27 mouse cellular contexts compared by ENCODE assay signal in genomic region chr9:71475536-71475935, GRCm38 (mm10). TPM values are rescaled to one million over a fixed set of nuclear protein-coding genes. Genes with fewer than 3 reads are reported as not detected.
A peak's percentile ranks its signal among the peaks of the same experiment; 100 is the strongest.
DNase-seq lines count a peak whose midpoint lies in the region; ATAC-seq lines count a peak whose summit lies in the region.
"Had no signal": no experiment of that assay in that cellular context is flagged by ENCODE, and none has a peak within 500 bp of the region (broad histone marks: within the 10 kb centered on the region; RNA-seq: fewer than 3 reads in every experiment).

No protein-coding gene starts in this region.

- no peaks in the 10 kb centered on the region for H3K4me1 ChIP-seq in midbrain, embryonic 11.5 days (ENCODE audit: control insufficient read depth, insufficient read depth, low read length)
- no peaks in the 10 kb centered on the region for H3K4me1 ChIP-seq in midbrain, embryonic 16.5 days (ENCODE audit: control insufficient read depth, insufficient read depth, low read length)
- H3K4me1 ChIP-seq in forebrain, embryonic 15.5 days: no peaks in the 10 kb centered on the region
- H3K4me1 ChIP-seq: embryonic facial prominence, embryonic 13.5 days; embryonic facial prominence, embryonic 15.5 days; forebrain, embryonic 10.5 days; forebrain, embryonic 12.5 days had no signal

- no peak for ATAC-seq in midbrain, embryonic 11.5 days (ENCODE audit: low FRiP score)
- ATAC-seq in midbrain, embryonic 16.5 days: no peak
- ATAC-seq in forebrain, embryonic 15.5 days (replicated peaks): no peak
- ATAC-seq: CD4-positive, CD25-positive, alpha-beta regulatory T cell, adult 4 months; forebrain, embryonic 14.5 days; forebrain, postnatal 0 days; Patski had no signal

- H3K9ac ChIP-seq in midbrain, embryonic 11.5 days (ENCODE audit: low read length): no peak overlapping the region
- no peak overlapping the region for H3K9ac ChIP-seq in midbrain, embryonic 16.5 days (ENCODE audit: low read depth, low read length)
- no peak overlapping the region for H3K9ac ChIP-seq in forebrain, embryonic 15.5 days (replicated peaks)
- H3K9ac ChIP-seq: embryonic facial prominence, embryonic 13.5 days; embryonic facial prominence, embryonic 15.5 days; forebrain, embryonic 12.5 days; forebrain, postnatal 0 days had no signal

- no peaks in the 10 kb centered on the region for H3K9me3 ChIP-seq in midbrain, embryonic 11.5 days (ENCODE audit: control insufficient read depth, low read length)
- H3K9me3 ChIP-seq in midbrain, embryonic 16.5 days (replicated peaks; ENCODE audit: control insufficient read depth, low read length, poor library complexity, severe bottlenecking): no peaks in the 10 kb centered on the region; the same call in 1 of the 2 replicates
- no peaks in the 10 kb centered on the region for H3K9me3 ChIP-seq in forebrain, embryonic 15.5 days
- H3K9me3 ChIP-seq: embryonic facial prominence, embryonic 13.5 days; embryonic facial prominence, embryonic 15.5 days; forebrain, embryonic 12.5 days; G1E had no signal

- no peaks in the 10 kb centered on the region for H3K27me3 ChIP-seq in midbrain, embryonic 11.5 days (ENCODE audit: control insufficient read depth, insufficient read depth, low read length)
- H3K27me3 ChIP-seq in midbrain, embryonic 16.5 days (ENCODE audit: control insufficient read depth, insufficient read depth, low read depth, low read length): no peaks in the 10 kb centered on the region
- H3K27me3 ChIP-seq in forebrain, embryonic 15.5 days: no peaks in the 10 kb centered on the region
- H3K27me3 ChIP-seq: CH12.LX; embryonic facial prominence, embryonic 13.5 days; embryonic facial prominence, embryonic 15.5 days; forebrain, embryonic 12.5 days; Patski had no signal

- H3K36me3 ChIP-seq in midbrain, embryonic 11.5 days (ENCODE audit: control insufficient read depth, insufficient read depth, low read length): peaks cover 44% of the 10 kb centered on the region
- H3K36me3 ChIP-seq in midbrain, embryonic 16.5 days (ENCODE audit: control insufficient read depth, insufficient read depth, low read length): peaks cover 44% of the 10 kb centered on the region
- peaks cover 56% of the 10 kb centered on the region for H3K36me3 ChIP-seq in forebrain, embryonic 15.5 days

- WGBS in midbrain, embryonic 11.5 days: 95% methylated on average over 4 of the region's 4 CpGs
- 97% methylated on average over 4 of the region's 4 CpGs for WGBS in midbrain, embryonic 16.5 days
- 93% methylated on average over 4 of the region's 4 CpGs for WGBS in forebrain, embryonic 15.5 days

- peak; percentile 61 for DNase-seq in heart, adult 11 months
- no peak for DNase-seq in heart, adult 9 months (ENCODE audit: low spot score in 2 of 2)
- peak; percentile 82 for DNase-seq in midbrain, embryonic 11.5 days (ENCODE audit: low spot score, missing footprints)
- DNase-seq: adrenal gland, adult 2 months; adrenal gland, postnatal 10 days; adrenal gland, postnatal 25 days; B cell, adult 2 months; cerebellum, adult 11 months; cerebellum, adult 18-20 months; cerebellum, adult 8-10 months; cerebellum, adult 9-11 months; cerebellum, postnatal 14 days; cerebellum, postnatal 36 days; embryo, embryonic 11 days; forebrain, postnatal 0 days had no signal

- H3K27ac ChIP-seq in midbrain, embryonic 11.5 days (ENCODE audit: low read depth, low read length): no peak overlapping the region
- H3K27ac ChIP-seq in midbrain, embryonic 16.5 days (ENCODE audit: low read length): no peak overlapping the region
- no peak overlapping the region for H3K27ac ChIP-seq in forebrain, embryonic 15.5 days (replicated peaks)
- H3K27ac ChIP-seq: embryonic facial prominence, embryonic 13.5 days; embryonic facial prominence, embryonic 15.5 days; forebrain, embryonic 10.5 days; forebrain, embryonic 12.5 days had no signal

- H3K4me3 ChIP-seq in midbrain, embryonic 11.5 days (ENCODE audit: low read depth, low read length): no peak overlapping the region
- H3K4me3 ChIP-seq in midbrain, embryonic 16.5 days (ENCODE audit: low read depth, low read length): no peak overlapping the region
- no peak overlapping the region for H3K4me3 ChIP-seq in forebrain, embryonic 15.5 days
- H3K4me3 ChIP-seq: embryonic facial prominence, embryonic 13.5 days; embryonic facial prominence, embryonic 15.5 days; erythroblast, embryonic 14.5 days; forebrain, embryonic 10.5 days; forebrain, embryonic 12.5 days had no signal

- H3K4me2 ChIP-seq in midbrain, embryonic 11.5 days: no peak overlapping the region
- no peak overlapping the region for H3K4me2 ChIP-seq in midbrain, embryonic 16.5 days (ENCODE audit: low read length)
- no peak overlapping the region for H3K4me2 ChIP-seq in forebrain, embryonic 15.5 days (replicated peaks)
- H3K4me2 ChIP-seq: embryonic facial prominence, embryonic 13.5 days; embryonic facial prominence, embryonic 15.5 days; forebrain, embryonic 12.5 days had no signal

RNA-seq across cellular contexts. Expression of gene Polr2m, which starts 10.2 kb away (rescaled TPM):
- 455 and 475 TPM in 2 replicates for polyA plus RNA-seq in midbrain, embryonic 11.5 days (2014; fragmentation: Nextera tagmentation; extraction: Ambion mirVana)
- 341 and 351 TPM in 2 replicates for polyA plus RNA-seq in midbrain, embryonic 16.5 days (2015; fragmentation: Nextera tagmentation; extraction: Ambion mirVana)
- polyA plus RNA-seq in forebrain, embryonic 15.5 days (2015; fragmentation: Nextera tagmentation; extraction: Ambion mirVana): 306 and 312 TPM in 2 replicates

Comparison
In these comparisons a context has a peak if more than half of its experiments do, and no peak if none do; other contexts are left out.
1. DNase-seq: peak in heart, adult 11 months (single experiment) and midbrain, embryonic 11.5 days (single experiment); none in heart, adult 9 months (0 of 2).